Mouse (Mus musculus) left cerebral cortex, adult 9 months (tissue): ENCODE measurements around the gene Gkap1.

Experiments
- DNase-seq, 2 experiments: peaks; one replicate each; pipeline ENCODE4 v3.0.0; 2022; ENCODE audit warnings: low spot score in 2 of 2

Gene Gkap1

GRCm38 (mm10) chr13:58275599-58275998 is at the start of gene Gkap1:
Gene Gkap1 (minus strand): TSS chr13:58275699.
- DNase-seq: no peak

- no peak for DNase-seq
Measured at GRCm38 (mm10) chr13:58317768-58318167, 42.3 kb upstream of the Gkap1 start.

DNA sequence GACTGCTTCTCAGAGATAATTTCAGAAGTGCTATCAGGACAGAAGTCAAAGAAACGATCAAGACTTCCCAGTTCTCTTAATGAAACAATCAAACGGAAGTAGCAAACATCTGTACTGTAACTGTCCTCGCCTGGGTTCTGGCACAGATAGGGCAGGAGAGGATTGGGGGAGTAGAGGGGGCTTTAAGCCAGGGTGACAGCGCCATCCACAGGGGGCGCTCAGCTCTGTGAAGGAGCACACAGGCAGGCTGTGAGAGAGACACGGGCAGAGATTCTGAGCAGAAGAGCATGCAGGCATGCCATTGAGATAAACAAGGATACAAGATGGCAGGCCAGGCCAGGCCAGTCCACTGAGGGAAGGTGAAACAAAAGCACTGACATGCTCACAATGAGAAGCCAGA is 39.5 kb upstream of the Gkap1 start:
- DNase-seq: no peak

GRCm38 (mm10) chr13:58313758-58314157 is 38.3 kb upstream of the Gkap1 start:
- no peak for DNase-seq

GRCm38 (mm10) chr13:58311351-58311750 is 35.9 kb upstream of the Gkap1 start:
- DNase-seq: no peak

DNA sequence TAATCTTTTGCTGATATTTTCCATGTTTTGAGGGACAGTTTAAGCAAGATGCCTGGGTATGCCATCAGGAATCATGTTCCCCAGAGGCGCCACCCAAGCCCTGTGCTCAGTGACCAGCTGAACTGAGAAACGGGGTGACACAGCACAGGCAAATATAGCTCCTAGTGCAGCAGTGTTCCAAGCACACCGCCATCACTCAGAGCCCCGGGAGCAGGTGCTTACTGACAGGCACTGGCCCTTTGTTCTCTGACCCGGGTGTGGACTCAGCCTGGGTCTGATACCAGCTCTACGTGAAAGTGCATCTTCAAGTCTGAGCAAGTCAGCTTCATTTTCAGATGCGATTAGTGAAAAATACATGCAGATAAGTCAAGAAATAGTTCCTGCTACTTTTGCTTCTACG is 34.0 kb upstream of the Gkap1 start:
- no peak for DNase-seq

DNA sequence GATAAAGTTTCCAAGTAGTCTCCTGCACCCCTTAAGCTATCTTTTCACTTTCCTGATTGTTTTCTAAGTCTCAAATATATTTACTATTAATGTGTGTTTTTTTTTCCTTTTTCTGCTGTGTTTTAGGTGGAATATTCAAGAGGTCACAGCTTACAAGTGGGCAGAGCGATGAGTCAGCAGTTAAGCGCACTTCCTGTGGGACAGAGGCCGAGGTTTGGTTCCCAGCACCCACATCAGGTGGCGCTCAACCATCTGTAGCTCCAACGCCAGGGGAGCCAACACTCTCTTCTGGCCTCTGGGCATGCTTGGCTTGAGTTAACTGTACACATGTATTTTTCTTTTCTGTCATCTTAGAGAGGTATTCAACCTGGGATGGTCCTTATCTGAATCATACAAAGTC is 32.0 kb upstream of the Gkap1 start:
- no peak for DNase-seq

- DNase-seq: no peak
Measured at GRCm38 (mm10) chr13:58305230-58305629, 29.7 kb upstream of the Gkap1 start.

GRCm38 (mm10) chr13:58302421-58303145 is 27.1 kb upstream of the Gkap1 start:
- no peak for DNase-seq

DNA sequence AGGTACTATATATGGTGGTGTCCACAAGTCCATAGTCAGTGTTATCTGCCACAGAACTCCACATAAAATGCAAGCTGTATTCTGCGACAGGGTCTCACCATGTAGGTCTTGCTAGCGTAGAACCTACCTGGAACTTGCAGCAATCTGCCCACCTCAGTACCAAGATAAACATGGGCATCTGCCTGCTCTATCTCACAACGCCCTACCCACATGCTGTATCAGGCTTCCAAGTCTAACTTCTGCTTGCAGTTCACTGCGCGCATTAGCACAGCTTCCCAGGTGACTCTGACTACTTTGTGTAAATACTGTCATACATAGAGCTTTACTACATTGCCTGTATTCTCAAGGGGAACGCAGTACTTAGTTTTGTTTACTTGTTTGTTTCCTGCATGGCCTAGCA is 26.5 kb upstream of the Gkap1 start:
- no peak for DNase-seq

- DNase-seq: no peak
Measured at GRCm38 (mm10) chr13:58298756-58299155, 23.3 kb upstream of the Gkap1 start.

- no peak for DNase-seq
Measured at GRCm38 (mm10) chr13:58295582-58295981, 20.1 kb upstream of the Gkap1 start.

- DNase-seq: no peak
Measured at GRCm38 (mm10) chr13:58292811-58293210, 17.3 kb upstream of the Gkap1 start.

DNA sequence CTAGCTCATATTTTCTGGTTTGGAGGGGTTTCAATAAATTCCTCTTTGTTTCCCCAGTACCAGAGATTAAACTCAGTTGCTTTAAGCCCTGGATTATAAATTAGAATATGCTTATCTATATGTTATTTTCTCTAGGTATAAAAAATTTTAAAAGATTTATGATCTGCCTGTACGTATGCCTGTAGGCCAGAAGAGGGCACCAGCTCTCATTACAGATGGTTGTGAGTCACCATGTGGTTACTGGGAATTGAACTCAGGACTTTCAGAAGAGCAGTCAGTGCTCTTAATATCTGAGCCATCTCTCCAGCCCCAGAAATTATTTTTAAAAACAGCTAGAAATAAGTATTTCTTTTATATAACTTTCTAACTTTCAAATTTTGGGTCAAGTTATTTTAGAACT is 13.8 kb upstream of the Gkap1 start:
- no peak for DNase-seq

DNA sequence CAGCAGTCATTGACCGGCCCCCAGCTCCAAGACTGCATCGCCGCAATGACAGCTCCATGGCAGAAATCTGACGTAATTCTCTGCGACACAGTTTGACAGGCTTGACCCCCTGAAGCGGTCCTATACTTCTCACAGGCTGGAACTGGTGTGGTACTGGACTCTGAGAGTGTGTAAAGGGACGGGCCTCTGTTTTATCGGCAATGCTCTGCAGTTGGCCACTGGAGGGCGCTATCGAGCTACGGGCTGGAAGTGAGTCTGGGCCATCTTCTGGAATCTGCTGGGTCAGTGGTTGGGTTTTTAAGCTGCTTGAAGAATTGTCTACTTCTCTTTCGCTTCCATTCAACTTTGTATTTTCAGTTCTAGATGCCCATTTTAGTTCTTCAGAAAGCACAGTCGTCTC is 12.3 kb upstream of the Gkap1 start:
- DNase-seq: peak in 1 of 2 experiments; percentile 62

- DNase-seq: no peak
Measured at GRCm38 (mm10) chr13:58283466-58283865, 8.0 kb upstream of the Gkap1 start.

- DNase-seq: no peak
Measured at GRCm38 (mm10) chr13:58281936-58282335, 6.4 kb upstream of the Gkap1 start.

GRCm38 (mm10) chr13:58280528-58280927 is 5.0 kb upstream of the Gkap1 start:
- no peak for DNase-seq

DNA sequence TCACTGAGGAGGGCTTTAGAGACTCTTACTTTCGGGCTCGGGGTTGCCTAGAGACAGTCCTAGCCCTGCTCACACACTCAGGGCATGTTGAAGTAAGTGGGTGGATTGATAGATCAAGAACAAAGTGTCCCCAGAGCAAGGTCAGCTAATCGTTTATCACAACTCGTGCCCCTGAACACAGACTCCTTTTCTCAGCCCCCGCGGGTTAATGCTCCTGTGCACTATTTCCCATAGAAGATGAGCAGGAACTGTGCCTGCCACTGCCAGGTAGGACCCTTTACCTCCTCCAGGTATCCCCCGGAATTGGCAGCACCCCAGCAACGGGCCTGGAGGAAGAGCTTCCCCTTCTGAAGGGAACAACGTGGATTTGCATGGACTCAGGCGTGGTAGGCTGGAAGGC is 757 bp upstream of the Gkap1 start:
- no peak for DNase-seq

DNA sequence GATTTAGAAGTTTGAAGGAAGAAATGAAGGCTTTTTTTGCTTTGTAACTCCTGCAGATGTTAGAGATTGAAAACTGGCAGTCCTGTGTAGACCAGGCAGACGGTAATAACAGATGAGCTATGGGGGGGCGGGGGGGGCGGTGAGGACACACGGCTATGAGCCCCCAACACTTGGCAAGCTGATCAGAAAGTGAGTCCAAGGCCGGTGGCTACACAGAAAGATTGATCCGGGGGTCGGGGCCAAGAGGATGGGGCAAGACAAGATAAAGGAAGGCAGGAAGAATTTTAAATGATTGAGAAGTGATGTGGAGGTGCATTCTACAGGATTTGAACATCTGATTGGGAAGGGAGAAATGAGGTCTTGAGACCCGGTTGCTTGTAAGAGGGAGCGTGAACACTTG is 423 bp downstream of the Gkap1 start:
- no peak for DNase-seq

GRCm38 (mm10) chr13:58274259-58274991 is 1.1 kb downstream of the Gkap1 start:
- DNase-seq: peak in 1 of 2 experiments; percentile 24

- DNase-seq: peak in 1 of 2 experiments; percentile 7
Measured at GRCm38 (mm10) chr13:58273411-58274258, 1.9 kb downstream of the Gkap1 start.
